Mouse (Mus musculus): Measurements from ENCODE around the gene Ganc. TPM values are rescaled to one million over a fixed set of nuclear protein-coding genes. Genes with fewer than 3 reads are reported as not detected.

Ganc gene
- polyA plus RNA-seq, 1 experiment from 2014 or later = 7.8 TPM

DNA sequence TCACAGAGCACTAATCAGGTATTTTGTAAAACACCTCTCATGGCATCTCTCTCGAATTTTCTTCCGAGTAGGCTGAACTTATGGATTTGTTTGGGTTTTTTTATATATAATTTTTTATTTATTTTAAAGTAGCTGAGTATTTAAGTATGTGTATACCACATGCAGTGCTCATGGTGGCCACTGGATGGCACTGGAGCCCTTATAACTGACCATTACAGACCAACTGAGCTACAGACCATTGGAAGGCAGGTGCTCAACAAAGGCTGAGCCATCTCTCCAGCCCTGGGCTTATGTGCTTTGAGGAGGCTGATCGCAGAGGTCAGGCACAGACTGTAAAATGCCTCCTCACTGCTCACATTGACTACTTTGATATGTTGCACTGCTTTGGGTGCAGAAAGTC is 74.9 kb downstream of the Ganc start:
- no peak overlapping the region for H3K4me2 ChIP-seq
- no peaks in the 10 kb centered on the region for H3K9me3 ChIP-seq (ENCODE audit: control insufficient read depth, low read length)
- no peaks in the 10 kb centered on the region for H3K4me1 ChIP-seq (replicated peaks; ENCODE audit: control insufficient read depth, insufficient read depth, low read length)
- H3K4me3 ChIP-seq (ENCODE audit: low read depth, low read length) = no peak overlapping the region
- H3K27ac ChIP-seq (ENCODE audit: low read depth, low read length) = no peak overlapping the region
- H3K36me3 ChIP-seq (ENCODE audit: control insufficient read depth, insufficient read depth, low read length) = no peaks in the 10 kb centered on the region
- WGBS = 38% methylated on average over 3 of the region's 3 CpGs
- no peak overlapping the region for H3K9ac ChIP-seq (ENCODE audit: low read depth, low read length)
- no peak for ATAC-seq (replicated peaks; ENCODE audit: low FRiP score)
- no peaks in the 10 kb centered on the region for H3K27me3 ChIP-seq (replicated peaks; ENCODE audit: control insufficient read depth, insufficient read depth, low read length)
- no peak for DNase-seq (ENCODE audit: low spot score)

DNA sequence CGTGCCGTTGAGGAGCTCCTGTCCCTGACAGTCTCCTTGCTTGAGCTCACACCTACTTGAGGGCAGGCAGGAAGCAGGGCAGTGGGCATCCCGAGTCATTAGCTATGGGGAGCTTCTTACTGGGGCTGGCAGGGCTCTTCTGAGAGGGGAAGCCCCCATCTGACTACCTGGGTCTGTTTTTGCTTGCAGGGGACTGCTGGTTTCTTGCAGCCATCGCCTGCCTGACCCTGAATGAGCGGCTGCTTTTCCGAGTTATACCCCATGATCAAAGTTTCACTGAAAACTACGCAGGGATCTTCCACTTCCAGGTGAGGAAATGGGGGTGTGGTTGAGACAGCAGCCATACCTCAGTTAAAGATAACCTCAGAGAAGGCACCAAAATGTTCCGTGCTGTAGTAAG is 78.2 kb downstream of the Ganc start:
- ATAC-seq (replicated peaks; ENCODE audit: low FRiP score) = no peak
- 61% methylated on average over 8 of the region's 8 CpGs for WGBS

DNA sequence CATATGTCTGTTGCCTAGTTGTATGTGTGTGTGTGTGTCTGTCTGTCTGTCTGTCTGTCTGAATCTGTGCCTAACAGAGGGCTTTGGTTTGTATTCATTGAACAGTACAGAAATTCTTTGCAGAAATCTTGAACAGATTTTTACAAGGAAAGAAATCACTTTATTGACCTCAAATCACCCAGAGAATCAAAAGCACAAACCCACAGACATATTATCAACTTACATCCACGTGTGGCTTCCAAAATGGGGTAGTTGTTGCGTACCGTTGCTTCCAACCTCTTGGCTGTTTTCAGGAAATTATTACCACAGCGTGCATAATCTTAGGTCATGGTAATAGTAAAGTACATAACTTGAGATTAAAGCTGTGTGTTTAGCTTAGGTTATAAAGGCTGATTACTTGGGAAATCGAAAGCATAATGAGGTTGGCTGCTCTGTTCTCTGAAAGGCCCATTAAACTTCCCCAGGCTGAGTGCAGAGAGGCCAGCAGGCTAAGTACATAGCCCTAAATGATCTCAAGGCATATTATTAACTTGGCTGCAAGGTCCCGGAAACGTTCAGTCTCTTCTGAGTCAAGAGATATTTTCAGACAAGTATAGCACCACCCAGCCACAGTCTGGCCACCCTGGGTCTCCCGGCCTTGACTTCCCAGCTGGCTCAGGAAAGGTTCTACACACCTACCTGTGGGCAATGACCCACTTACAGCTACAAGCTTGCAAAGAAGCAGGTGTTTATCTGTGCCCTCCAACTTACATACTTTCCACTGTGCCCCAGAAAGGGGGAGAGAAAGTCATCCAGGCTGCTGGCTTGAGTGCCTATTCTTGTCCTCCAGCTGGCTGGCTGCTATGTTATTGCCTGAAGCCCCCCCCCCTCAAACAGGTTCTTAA is 79.1 kb downstream of the Ganc start:
- H3K4me3 ChIP-seq (ENCODE audit: low read depth, low read length) = no peak overlapping the region
- WGBS = 65% methylated on average over 8 of the region's 8 CpGs
- no peaks in the 10 kb centered on the region for H3K27me3 ChIP-seq (replicated peaks; ENCODE audit: control insufficient read depth, insufficient read depth, low read length)
- no peaks in the 10 kb centered on the region for H3K9me3 ChIP-seq (ENCODE audit: control insufficient read depth, low read length)
- no peaks in the 10 kb centered on the region for H3K36me3 ChIP-seq (ENCODE audit: control insufficient read depth, insufficient read depth, low read length)
- no peak overlapping the region for H3K9ac ChIP-seq (ENCODE audit: low read depth, low read length)
- no peaks in the 10 kb centered on the region for H3K4me1 ChIP-seq (replicated peaks; ENCODE audit: control insufficient read depth, insufficient read depth, low read length)
- H3K4me2 ChIP-seq = no peak overlapping the region
- DNase-seq (ENCODE audit: low spot score) (no peak), ATAC-seq (replicated peaks; ENCODE audit: low FRiP score) (no peak)
- H3K27ac ChIP-seq (ENCODE audit: low read depth, low read length) = no peak overlapping the region

More for the DNA sequence above, 78.2 kb downstream of the Ganc start:
- Histone ChIP-seq H3K27ac (ENCODE audit: low read depth, low read length) (no peak overlapping the region), H3K9me3 (ENCODE audit: control insufficient read depth, low read length) (no peaks in the 10 kb centered on the region), H3K9ac (ENCODE audit: low read depth, low read length) (no peak overlapping the region), H3K27me3 (replicated peaks; ENCODE audit: control insufficient read depth, insufficient read depth, low read length) (no peaks in the 10 kb centered on the region), H3K4me2 (no peak overlapping the region), H3K4me1 (replicated peaks; ENCODE audit: control insufficient read depth, insufficient read depth, low read length) (no peaks in the 10 kb centered on the region), H3K36me3 (ENCODE audit: control insufficient read depth, insufficient read depth, low read length) (no peaks in the 10 kb centered on the region), H3K4me3 (ENCODE audit: low read depth, low read length) (no peak overlapping the region)
- DNase-seq (ENCODE audit: low spot score) = no peak

DNA sequence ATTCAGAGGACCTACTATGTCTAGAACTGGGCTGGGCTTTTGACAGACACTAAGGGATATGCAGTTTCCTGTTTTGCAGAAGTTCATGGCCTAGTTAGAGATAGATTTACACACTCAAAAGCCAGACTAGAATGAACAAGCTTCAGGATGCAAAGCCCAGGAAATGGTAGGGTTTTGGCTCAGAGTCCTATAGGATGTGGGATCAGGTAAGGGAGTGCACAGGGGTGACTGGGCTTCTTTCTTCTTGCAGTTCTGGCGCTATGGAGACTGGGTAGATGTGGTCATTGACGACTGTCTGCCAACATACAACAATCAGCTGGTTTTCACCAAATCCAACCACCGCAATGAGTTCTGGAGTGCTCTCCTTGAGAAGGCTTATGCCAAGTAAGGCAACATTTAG is 80.5 kb downstream of the Ganc start:
- Histone ChIP-seq H3K4me3 (ENCODE audit: low read depth, low read length) (no peak overlapping the region), H3K9me3 (ENCODE audit: control insufficient read depth, low read length) (no peaks in the 10 kb centered on the region), H3K4me2 (no peak overlapping the region), H3K4me1 (replicated peaks; ENCODE audit: control insufficient read depth, insufficient read depth, low read length) (no peaks in the 10 kb centered on the region), H3K27me3 (replicated peaks; ENCODE audit: control insufficient read depth, insufficient read depth, low read length) (no peaks in the 10 kb centered on the region), H3K36me3 (ENCODE audit: control insufficient read depth, insufficient read depth, low read length) (no peaks in the 10 kb centered on the region), H3K9ac (ENCODE audit: low read depth, low read length) (no peak overlapping the region), H3K27ac (ENCODE audit: low read depth, low read length) (no peak overlapping the region)
- WGBS = 84% methylated on average over 3 of the region's 3 CpGs
- no peak for DNase-seq (ENCODE audit: low spot score)
- ATAC-seq (replicated peaks; ENCODE audit: low FRiP score) = no peak

DNA sequence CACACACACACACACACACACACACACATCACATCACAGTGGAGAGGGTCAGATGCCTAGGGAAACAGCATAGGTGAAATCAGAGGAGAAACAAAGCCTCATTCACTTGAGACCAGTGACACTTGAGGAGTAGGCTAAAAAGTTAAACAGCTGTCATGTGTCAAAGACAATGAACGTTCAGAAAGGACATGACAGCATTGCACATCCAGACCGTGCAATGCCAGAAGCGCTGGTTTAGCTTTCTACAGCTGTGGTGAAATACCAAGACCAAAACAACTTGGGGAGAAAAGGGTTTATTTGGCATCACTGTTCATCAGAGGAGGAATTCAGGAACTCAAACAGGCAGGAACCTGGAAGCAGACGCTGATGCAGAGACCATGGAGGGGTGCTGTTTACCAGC is 89.6 kb downstream of the Ganc start:
- ATAC-seq (replicated peaks; ENCODE audit: low FRiP score) = no peak
- 65% methylated on average over 4 of the region's 4 CpGs for WGBS

DNA sequence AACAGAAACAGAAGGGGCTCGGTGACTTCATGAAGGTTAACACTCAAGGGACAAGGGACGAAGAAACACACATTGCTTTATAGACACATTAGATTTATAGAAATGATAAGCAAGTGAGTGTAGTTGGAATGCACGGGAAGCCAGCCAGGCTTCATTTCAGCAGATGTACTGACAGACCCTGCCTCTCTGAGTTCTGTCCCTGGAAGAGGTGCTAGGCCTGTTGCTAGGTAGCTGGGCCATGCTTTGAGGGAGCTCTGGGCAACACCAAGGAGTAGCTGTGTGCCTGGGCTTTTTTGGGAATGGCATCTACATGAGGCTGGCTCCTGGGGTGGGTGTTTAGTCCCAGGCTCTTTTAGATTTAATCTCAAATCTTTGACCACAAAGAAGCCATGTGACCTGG is 92.8 kb downstream of the Ganc start:
- Histone ChIP-seq H3K9me3 (ENCODE audit: control insufficient read depth, low read length) (no peaks in the 10 kb centered on the region), H3K36me3 (ENCODE audit: control insufficient read depth, insufficient read depth, low read length) (no peaks in the 10 kb centered on the region), H3K4me2 (no peak overlapping the region), H3K27ac (ENCODE audit: low read depth, low read length) (no peak overlapping the region), H3K4me3 (ENCODE audit: low read depth, low read length) (no peak overlapping the region), H3K4me1 (replicated peaks; ENCODE audit: control insufficient read depth, insufficient read depth, low read length) (peaks cover 11% of the 10 kb centered on the region), H3K9ac (ENCODE audit: low read depth, low read length) (no peak overlapping the region), H3K27me3 (replicated peaks; ENCODE audit: control insufficient read depth, insufficient read depth, low read length) (no peaks in the 10 kb centered on the region)
- DNase-seq (ENCODE audit: low spot score) (no peak), ATAC-seq (replicated peaks; ENCODE audit: low FRiP score) (no peak)
- 80% methylated on average over 3 of the region's 3 CpGs for WGBS

More for the DNA sequence above, 89.6 kb downstream of the Ganc start:
- H3K27me3 ChIP-seq (replicated peaks; ENCODE audit: control insufficient read depth, insufficient read depth, low read length) = no peaks in the 10 kb centered on the region
- no peak overlapping the region for H3K9ac ChIP-seq (ENCODE audit: low read depth, low read length)
- H3K4me1 ChIP-seq (replicated peaks; ENCODE audit: control insufficient read depth, insufficient read depth, low read length) = no peaks in the 10 kb centered on the region
- no peaks in the 10 kb centered on the region for H3K36me3 ChIP-seq (ENCODE audit: control insufficient read depth, insufficient read depth, low read length)
- DNase-seq (ENCODE audit: low spot score) = no peak
- no peak overlapping the region for H3K4me2 ChIP-seq
- H3K27ac ChIP-seq (ENCODE audit: low read depth, low read length) = no peak overlapping the region
- H3K4me3 ChIP-seq (ENCODE audit: low read depth, low read length) = no peak overlapping the region
- no peaks in the 10 kb centered on the region for H3K9me3 ChIP-seq (ENCODE audit: control insufficient read depth, low read length)

DNA sequence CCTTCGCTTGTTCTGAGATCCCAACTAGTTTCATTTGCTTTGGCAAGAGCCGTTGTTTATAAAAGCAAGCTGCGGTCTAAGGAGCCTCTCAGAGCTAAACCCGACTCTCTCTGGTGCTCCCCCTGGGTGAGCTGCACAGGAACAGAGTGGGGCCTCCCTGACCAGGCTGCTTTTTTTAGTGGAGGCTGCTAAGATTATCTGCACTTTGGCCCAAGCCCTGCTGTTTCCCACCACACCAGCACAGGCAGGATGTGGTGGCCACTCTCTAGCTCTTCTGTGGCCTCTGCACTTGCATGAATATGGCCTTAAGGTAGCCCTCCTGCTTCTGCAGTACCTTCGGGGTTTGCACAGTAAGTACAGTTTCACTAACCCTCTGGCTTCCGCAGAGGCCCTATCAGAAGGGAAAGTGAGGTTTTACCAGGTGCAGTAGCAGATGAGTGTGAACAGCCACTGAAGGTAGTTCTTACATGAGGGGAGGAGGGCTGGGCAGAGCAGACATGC is 96.3 kb downstream of the Ganc start:
- no peaks in the 10 kb centered on the region for H3K27me3 ChIP-seq (replicated peaks; ENCODE audit: control insufficient read depth, insufficient read depth, low read length)
- no peak for DNase-seq (ENCODE audit: low spot score)
- peaks cover 3% of the 10 kb centered on the region; the same call in 1 of the 2 replicates for H3K36me3 ChIP-seq (ENCODE audit: control insufficient read depth, insufficient read depth, low read length)
- H3K27ac ChIP-seq (ENCODE audit: low read depth, low read length) = peak overlapping the region; percentile 62
- peak; percentile 68 for ATAC-seq (replicated peaks; ENCODE audit: low FRiP score)
- H3K9me3 ChIP-seq (ENCODE audit: control insufficient read depth, low read length) = no peaks in the 10 kb centered on the region
- H3K4me1 ChIP-seq (replicated peaks; ENCODE audit: control insufficient read depth, insufficient read depth, low read length) = peaks cover 15% of the 10 kb centered on the region
- peak overlapping the region; percentile 21 for H3K4me2 ChIP-seq
- WGBS = 34% methylated on average over 6 of the region's 6 CpGs
- no peak overlapping the region for H3K4me3 ChIP-seq (ENCODE audit: low read depth, low read length)
- peak overlapping the region; percentile 38; the same call in 1 of the 2 replicates for H3K9ac ChIP-seq (ENCODE audit: low read depth, low read length)

- H3K4me3 ChIP-seq (ENCODE audit: low read depth, low read length) = no peak overlapping the region
- DNase-seq (ENCODE audit: low spot score) = no peak
- WGBS = 45% methylated on average over 17 of the region's 17 CpGs
- no peak overlapping the region for H3K4me2 ChIP-seq
- peaks cover 15% of the 10 kb centered on the region for H3K4me1 ChIP-seq (replicated peaks; ENCODE audit: control insufficient read depth, insufficient read depth, low read length)
- 0 out of 2 replicates have a peak overlapping the region, but pooled peaks have one; percentile 8 for H3K9ac ChIP-seq (ENCODE audit: low read depth, low read length)
- peaks cover 9% of the 10 kb centered on the region for H3K36me3 ChIP-seq (ENCODE audit: control insufficient read depth, insufficient read depth, low read length)
- ATAC-seq (replicated peaks; ENCODE audit: low FRiP score) = no peak
- H3K27ac ChIP-seq (ENCODE audit: low read depth, low read length) = no peak overlapping the region; the same call in 1 of the 2 replicates
- H3K27me3 ChIP-seq (replicated peaks; ENCODE audit: control insufficient read depth, insufficient read depth, low read length) = no peaks in the 10 kb centered on the region
- H3K9me3 ChIP-seq (ENCODE audit: control insufficient read depth, low read length) = no peaks in the 10 kb centered on the region
Observed at GRCm38 (mm10) chr2:120501136-120501918, 97.6 kb downstream of the Ganc start.

Measured in liver, embryonic 11.5 days (tissue).